Mouse (Mus musculus): ENCODE measurements around the gene Pdzrn3.

Gene Pdzrn3

DNA sequence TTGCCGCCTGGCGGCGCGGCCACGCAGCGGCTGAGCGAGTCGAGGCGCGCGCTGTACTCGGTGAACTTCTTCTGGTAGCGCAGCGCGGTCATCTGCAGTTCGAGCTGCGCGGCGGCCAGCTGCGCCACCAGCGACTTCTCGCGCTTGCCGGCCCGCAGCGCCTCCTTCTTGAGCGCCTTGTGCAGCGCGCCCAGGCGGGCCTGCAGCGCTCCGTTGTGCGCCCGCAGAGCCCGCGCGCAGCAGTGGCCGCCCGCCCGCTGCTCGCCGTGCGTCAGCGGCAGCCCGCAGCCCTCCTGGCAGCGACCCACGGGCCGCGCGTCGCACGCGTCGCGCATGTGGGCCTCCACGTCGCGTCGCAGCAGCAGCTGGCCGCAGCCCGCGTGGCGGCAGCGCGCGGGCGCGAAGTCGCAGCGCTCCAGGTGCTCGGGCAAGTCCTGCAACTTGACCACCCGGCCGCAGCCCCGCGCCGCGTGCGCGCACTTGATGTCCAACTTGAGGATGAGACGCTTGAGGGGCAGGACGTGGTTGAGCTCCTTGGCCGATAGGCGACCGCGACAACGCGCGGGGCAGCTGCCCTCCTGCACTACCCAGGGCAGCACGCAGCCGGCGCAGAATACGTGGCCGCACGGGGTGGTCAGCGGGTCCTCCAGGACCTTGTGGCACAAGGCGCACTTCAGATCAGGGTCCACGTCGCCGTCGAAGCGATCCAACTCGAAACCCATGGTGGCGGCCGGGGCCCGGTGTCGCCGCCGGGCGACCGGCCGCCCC is at the start of gene Pdzrn3:
Pdzrn3 (minus strand) TSS at position 731 of the 768 bp plus-strand sequence.
- in situ Hi-C loops (cut with MboI, MseI), result no loop called here

DNA sequence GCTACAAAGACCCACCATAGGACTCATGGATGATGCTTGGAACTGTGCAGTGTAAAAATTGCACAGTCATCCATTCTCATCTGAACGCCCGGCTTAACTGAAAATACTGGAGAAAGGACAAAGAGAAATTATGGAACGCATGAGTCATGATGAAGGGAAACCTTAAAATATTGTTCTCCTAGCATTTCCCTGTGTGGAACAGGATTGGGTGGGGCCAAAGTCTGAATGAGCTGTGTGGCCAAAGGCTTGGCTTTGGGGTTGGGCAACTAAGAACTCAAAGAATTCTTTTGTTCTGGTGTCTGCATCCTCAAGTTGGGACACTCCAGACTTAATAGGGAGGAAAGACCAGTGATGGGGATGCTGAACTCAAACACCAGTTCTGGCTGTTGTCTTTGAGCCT is 49.6 kb upstream of the Pdzrn3 start:
- in situ Hi-C loops (cut with MboI, MseI), result no loop called here

DNA sequence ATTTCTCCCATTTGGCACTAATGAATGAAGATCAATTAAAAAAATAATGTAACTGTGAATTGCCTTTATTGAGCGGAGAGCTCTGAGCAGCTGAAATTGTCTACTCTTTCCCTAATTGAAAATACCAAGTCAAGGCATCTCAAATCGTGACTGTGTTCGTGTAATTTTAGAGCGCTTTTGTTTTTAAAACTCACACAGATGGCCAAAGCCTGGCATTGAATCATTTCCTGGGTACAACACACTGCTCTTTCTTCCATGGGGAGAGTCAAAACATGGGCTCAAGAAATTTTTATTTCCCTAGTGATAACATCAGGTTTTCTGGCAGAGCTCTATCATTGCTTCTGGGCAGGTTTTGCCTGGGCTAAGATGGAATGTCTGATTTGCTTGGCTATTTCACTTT is 48.6 kb upstream of the Pdzrn3 start:
- in situ Hi-C loops (cut with MboI, MseI), result no loop called here

GRCm38 (mm10) chr6:101422084-101422954 is 44.6 kb upstream of the Pdzrn3 start:
- in situ Hi-C loops (cut with MboI, MseI), result no loop called here

- in situ Hi-C loops (cut with MboI, MseI), result no loop called here
These were observed 40.5 kb upstream of the Pdzrn3 start for GRCm38 (mm10) chr6:101418213-101418612.

GRCm38 (mm10) chr6:101411701-101412100 is 34.0 kb upstream of the Pdzrn3 start:
- in situ Hi-C loops (cut with MboI, MseI), result no loop called here

- in situ Hi-C loops (cut with MboI, MseI), result no loop called here
These were observed 33.4 kb upstream of the Pdzrn3 start for GRCm38 (mm10) chr6:101411064-101411463.

GRCm38 (mm10) chr6:101396711-101397110 is 19.0 kb upstream of the Pdzrn3 start:
- in situ Hi-C loops (cut with MboI, MseI), result no loop called here

- in situ Hi-C loops (cut with MboI, MseI), result no loop called here
These were observed 18.2 kb upstream of the Pdzrn3 start for GRCm38 (mm10) chr6:101395908-101396307.

DNA sequence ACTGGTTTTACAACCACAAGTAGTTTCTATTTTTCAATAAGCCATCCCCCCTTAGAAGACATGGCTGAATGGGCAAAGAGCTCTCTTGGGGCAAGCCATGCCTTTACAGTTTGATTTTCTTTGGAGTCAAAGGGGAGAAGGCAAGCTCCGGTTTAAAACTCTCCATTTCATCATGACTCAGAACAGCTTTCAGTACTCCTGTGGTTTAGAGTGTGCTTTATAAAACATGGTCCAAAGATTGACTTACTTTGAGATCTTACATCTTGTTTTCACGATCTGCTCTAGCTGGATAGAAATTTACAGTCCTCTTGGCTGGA is 15.1 kb upstream of the Pdzrn3 start:
- in situ Hi-C loops (cut with MboI, MseI), result no loop called here

DNA sequence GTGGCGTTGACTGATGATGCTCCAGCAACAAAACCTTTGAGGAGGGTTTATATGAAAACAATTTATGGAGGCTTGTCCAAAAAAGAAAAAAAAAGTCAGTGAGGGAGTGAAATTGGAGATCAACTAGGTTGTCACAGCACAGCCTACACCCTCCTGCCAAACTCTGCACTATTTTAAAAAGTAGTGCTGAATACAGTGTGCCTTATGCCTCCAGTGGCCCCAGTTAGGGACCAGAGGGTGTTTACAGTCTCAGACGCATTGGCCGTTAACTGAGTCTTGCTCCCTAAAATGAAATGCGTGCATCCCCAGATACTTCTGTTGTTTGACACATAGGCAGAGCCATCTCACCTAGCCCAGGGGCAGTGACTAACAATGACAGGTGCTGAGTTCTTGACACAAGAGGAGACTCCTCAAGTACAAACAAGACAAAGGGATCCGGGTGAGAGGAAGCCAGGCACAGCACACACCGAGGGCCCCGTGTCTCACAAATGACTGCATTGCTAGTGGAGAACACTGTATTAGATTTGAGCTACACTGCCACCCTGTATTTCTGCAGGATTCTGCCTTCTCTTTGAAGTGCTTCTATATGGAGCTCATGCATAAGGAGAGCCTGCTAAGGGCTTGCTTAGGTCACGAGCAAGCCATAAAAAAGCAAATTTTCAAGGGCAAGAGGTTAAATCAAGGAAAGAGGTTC is 14.6 kb upstream of the Pdzrn3 start:
- in situ Hi-C loops (cut with MboI, MseI), result no loop called here

DNA sequence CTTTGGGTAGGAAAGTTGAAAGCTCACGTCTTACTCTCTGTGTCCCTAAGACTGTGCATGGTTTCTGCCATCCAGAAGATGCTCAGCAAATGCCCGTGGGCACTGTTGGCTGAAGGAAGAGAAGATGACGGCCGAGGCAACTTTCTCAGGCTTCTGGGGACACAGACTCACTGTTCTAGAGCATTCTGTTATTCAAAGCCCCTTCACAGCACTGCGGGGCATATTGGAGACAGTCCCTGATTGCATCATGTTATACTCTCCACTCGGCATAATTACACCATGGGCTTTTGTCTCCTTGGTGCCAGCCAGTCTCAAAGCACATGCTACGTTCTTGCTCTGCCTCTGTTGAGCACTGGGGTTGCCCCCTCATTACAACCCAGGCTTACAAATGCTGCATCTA is 7.8 kb upstream of the Pdzrn3 start:
- in situ Hi-C loops (cut with MboI, MseI), result no loop called here

GRCm38 (mm10) chr6:101384958-101385357 is 7.3 kb upstream of the Pdzrn3 start:
- in situ Hi-C loops (cut with MboI, MseI), result no loop called here

DNA sequence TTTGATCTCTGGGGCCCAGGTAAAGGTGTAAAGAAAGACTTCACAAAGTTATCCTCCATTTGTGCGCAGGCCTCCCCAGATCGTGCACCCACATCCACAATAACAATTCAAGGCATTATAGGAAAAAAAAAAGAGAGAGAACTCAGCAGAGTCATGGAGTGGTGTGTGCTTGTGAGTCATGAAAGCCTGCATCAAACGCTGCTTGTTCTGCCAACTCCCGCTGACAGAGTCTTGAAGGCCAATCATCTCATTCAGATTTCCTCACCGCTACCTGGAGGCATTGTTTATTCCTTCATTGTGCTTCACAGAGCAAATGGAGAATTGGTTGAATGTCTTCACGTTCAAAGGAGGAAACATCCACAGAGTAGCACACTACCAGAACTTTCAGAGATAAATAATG is 6.8 kb upstream of the Pdzrn3 start:
- in situ Hi-C loops (cut with MboI, MseI), result no loop called here

GRCm38 (mm10) chr6:101382891-101383290 is 5.2 kb upstream of the Pdzrn3 start:
- in situ Hi-C loops (cut with MboI, MseI), result no loop called here

DNA sequence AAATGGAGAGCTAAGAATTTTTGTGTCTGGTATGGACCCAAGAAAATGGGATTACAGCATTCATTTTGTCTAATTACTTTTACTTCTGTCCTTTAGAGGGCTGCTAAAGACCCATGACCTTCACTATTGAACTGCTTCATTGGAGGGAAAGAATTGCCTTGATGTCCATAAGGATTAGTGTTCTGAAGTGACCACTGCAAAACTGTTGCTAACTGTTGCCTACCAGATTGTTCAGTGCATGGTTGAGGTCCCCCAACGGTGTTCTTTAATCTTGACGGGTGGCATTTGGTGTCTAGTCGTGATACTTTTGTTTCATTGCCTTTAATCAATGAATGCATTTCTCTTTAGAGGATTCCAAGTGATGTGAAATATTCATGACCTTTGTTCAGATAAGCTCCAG is 1.8 kb upstream of the Pdzrn3 start:
- in situ Hi-C loops (cut with MboI, MseI), result no loop called here

- in situ Hi-C loops (cut with MboI, MseI), result no loop called here
These were observed 375 bp upstream of the Pdzrn3 start for GRCm38 (mm10) chr6:101377935-101378609.

DNA sequence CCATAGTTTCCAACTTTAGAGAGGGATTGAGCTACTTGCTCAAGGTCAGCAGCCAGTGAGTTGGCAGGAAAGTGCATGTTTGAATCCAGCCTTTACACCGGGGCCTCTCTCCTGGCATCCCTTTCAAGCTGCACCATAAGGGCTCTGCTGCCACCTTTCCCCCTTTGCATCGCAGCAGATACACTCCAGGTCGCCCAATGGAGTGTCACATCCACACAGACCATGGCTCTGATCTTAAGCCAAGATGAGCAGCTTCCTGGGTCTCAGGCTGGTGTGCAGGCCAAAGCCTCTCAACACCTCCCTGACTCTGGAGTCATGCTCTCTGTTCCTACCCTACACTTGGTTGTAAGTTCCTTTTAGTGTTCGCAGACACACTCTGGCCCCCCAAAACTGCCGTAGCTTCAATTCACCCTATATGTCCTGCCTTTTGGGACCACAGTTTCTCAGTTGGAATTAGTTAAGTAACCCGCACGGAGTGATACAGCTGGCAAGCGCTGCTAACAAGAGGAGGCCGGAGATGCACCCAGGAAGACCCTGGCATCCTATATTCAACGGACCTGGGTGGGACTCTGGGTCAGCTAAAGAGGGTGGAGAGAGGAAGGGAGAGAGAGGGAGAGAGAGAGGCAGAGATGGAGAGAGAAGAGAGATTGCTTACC is 1.1 kb downstream of the Pdzrn3 start:
- in situ Hi-C loops (cut with MboI, MseI), result no loop called here

GRCm38 (mm10) chr6:101376049-101376448 is 1.6 kb downstream of the Pdzrn3 start:
- in situ Hi-C loops (cut with MboI, MseI), result no loop called here

DNA sequence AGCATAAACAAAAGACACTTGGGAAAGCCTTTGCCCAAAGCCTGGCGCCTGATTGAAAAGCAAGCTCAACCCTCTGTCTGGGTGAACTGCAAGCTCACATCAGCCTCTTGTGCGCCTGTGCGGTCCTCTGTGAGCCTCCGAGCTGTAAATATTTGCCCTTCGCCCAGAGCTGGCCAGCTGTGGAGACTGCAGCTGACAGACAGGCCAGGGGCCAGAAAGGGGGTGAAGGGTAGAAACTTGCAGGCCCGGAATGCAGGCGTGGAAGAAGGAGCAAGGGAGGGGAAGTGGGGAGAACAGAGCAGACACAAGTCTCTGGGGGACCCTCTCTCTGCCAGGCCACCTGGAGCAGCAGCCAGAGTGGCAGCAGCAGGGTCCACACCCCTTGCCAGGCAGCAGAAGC is 3.0 kb downstream of the Pdzrn3 start:
- in situ Hi-C loops (cut with MboI, MseI), result no loop called here

GRCm38 (mm10) chr6:101374186-101374585 is 3.5 kb downstream of the Pdzrn3 start:
- in situ Hi-C loops (cut with MboI, MseI), result no loop called here

All from T-helper 2 cell (primary cell).